Mouse (Mus musculus) embryonic facial prominence, embryonic 11.5 days (tissue): ENCODE data around the gene Lrmda. TPM values are rescaled to one million over a fixed set of nuclear protein-coding genes. Genes with fewer than 3 reads are reported as not detected.

ENCODE experiments used
- ATAC-seq: fragments of 200-750 bp; cut with Nextera tagmentation; replicated peaks from 2 replicates; pipeline ENCODE4 v1.8.0; 2017; ENCODE audit warnings: low read depth; ENCODE audit not compliant: insufficient number of reproducible peaks, low FRiP score, low TSS enrichment
- DNase-seq: peaks from one replicate; pipeline ENCODE4 v3.0.0-alpha.2; 2015; ENCODE audit warnings: low spot score
- H3K27ac ChIP-seq: fragments of 300-500 bp; sonication (generic); replicated peaks from 2 replicates; pipeline ENCODE4 v1.5.1; 2014; ENCODE audit warnings: mild to moderate bottlenecking, low read depth, low read length, control low read depth
- H3K27me3 ChIP-seq: fragments of 300-500 bp; sonication (generic); 2 replicates; pipeline ENCODE4 v1.6.1; 2014; ENCODE audit warnings: mild to moderate bottlenecking, low read length, moderate library complexity, mixed read lengths; ENCODE audit not compliant: control insufficient read depth, insufficient read depth
- H3K36me3 ChIP-seq: fragments of 300-500 bp; sonication (generic); replicated peaks from 2 replicates; pipeline ENCODE4 v1.6.1; 2014; ENCODE audit warnings: low read depth, mild to moderate bottlenecking, low read length, moderate library complexity, mixed read lengths; ENCODE audit not compliant: control insufficient read depth, insufficient read depth
- H3K4me1 ChIP-seq: fragments of 300-500 bp; sonication (generic); 2 replicates; pipeline ENCODE4 v1.6.1; 2014; ENCODE audit warnings: low read length, mixed read lengths; ENCODE audit not compliant: control insufficient read depth, insufficient read depth
- H3K4me2 ChIP-seq: fragments of 300-500 bp; sonication (generic); 2 replicates; pipeline ENCODE4 v1.6.1; 2014; ENCODE audit warnings: low read depth, mild to moderate bottlenecking, control low read depth, low read length, moderate library complexity
- H3K4me3 ChIP-seq: fragments of 300-500 bp; sonication (generic); 2 replicates; pipeline ENCODE4 v1.5.1; 2014; ENCODE audit warnings: low read depth, low read length, control low read depth
- H3K9ac ChIP-seq: fragments of 300-500 bp; sonication (generic); replicated peaks from 2 replicates; pipeline ENCODE4 v1.6.1; 2014; ENCODE audit warnings: mild to moderate bottlenecking, control low read depth, low read length
- H3K9me3 ChIP-seq: fragments of 300-500 bp; sonication (generic); replicated peaks from 2 replicates; pipeline ENCODE4 v1.6.1; 2016; ENCODE audit warnings: mild to moderate bottlenecking, low read length, inconsistent platforms, mixed read lengths; ENCODE audit not compliant: control insufficient read depth
- WGBS: fragments of 180-500 bp; shearing (Covaris S2); extraction: QIAGEN DNeasy Blood & Tissue Kit; methylation state at CpG from one replicate; pipeline ENCODE4 v1.1.7; 2014; 5-methylcytosine and 5-hydroxymethylcytosine counted together
- polyA plus RNA-seq: library from polyadenylated mRNA; unstranded; fragments of >200 nt; fragmentation: Nextera tagmentation; extraction: Ambion mirVana; gene quantifications from 2 replicates; pipeline ENCODE4 v1.2.1, GENCODE M21; 2014

The Lrmda gene
- polyA plus RNA-seq, 1 experiment from 2014 or later, result 0.22 TPM

- DNase-seq, result peak; percentile 77
- no peaks in the 10 kb centered on the region for H3K36me3 ChIP-seq
- H3K4me3 ChIP-seq, result peak overlapping the region; percentile 56
- WGBS, result under 1% methylated on average over 36 of the region's 36 CpGs
- H3K4me1 ChIP-seq, result no peaks in the 10 kb centered on the region; the same call in none of the 2 replicates
- peak overlapping the region; percentile 90 for H3K4me2 ChIP-seq
- no peaks in the 10 kb centered on the region for H3K9me3 ChIP-seq
- peaks cover 27% of the 10 kb centered on the region for H3K27me3 ChIP-seq
- ATAC-seq, result 0 out of 2 replicates have a peak, but pooled peaks have one; percentile 57
- peak overlapping the region; percentile 62 for H3K9ac ChIP-seq
- no peak overlapping the region for H3K27ac ChIP-seq
These were observed 24.3 kb upstream of the Lrmda start for GRCm38 (mm10) chr14:21995031-21995754.

GRCm38 (mm10) chr14:21999588-21999987 lies 19.9 kb upstream of the Lrmda start:
- WGBS, result 86% methylated on average over 4 of the region's 4 CpGs

GRCm38 (mm10) chr14:22003231-22003630 lies 16.3 kb upstream of the Lrmda start:
- Histone ChIP-seq H3K9ac (no peak overlapping the region), H3K36me3 (no peaks in the 10 kb centered on the region), H3K4me3 (no peak overlapping the region), H3K9me3 (no peaks in the 10 kb centered on the region), H3K4me2 (no peak overlapping the region), H3K27ac (no peak overlapping the region), H3K4me1 (no peaks in the 10 kb centered on the region), H3K27me3 (no peaks in the 10 kb centered on the region)
- no peak for DNase-seq
- no peak for ATAC-seq
- WGBS, result 83% methylated on average over 1 of the region's 1 CpGs

More at GRCm38 (mm10) chr14:21999588-21999987, 19.9 kb upstream of the Lrmda start:
- DNase-seq (no peak), ATAC-seq (no peak)
- Histone ChIP-seq H3K36me3 (no peaks in the 10 kb centered on the region), H3K9me3 (no peaks in the 10 kb centered on the region), H3K9ac (no peak overlapping the region), H3K27me3 (peaks cover 14% of the 10 kb centered on the region), H3K4me2 (no peak overlapping the region), H3K27ac (no peak overlapping the region), H3K4me1 (no peaks in the 10 kb centered on the region), H3K4me3 (no peak overlapping the region)

GRCm38 (mm10) chr14:22003631-22004030 lies 15.9 kb upstream of the Lrmda start:
- Histone ChIP-seq H3K36me3 (no peaks in the 10 kb centered on the region), H3K27me3 (no peaks in the 10 kb centered on the region), H3K9me3 (no peaks in the 10 kb centered on the region), H3K4me1 (no peaks in the 10 kb centered on the region), H3K27ac (no peak overlapping the region), H3K9ac (no peak overlapping the region), H3K4me2 (no peak overlapping the region), H3K4me3 (no peak overlapping the region)
- no peak for ATAC-seq
- WGBS, result 74% methylated on average over 4 of the region's 4 CpGs
- DNase-seq, result no peak

- Histone ChIP-seq H3K4me2 (no peak overlapping the region), H3K9me3 (no peaks in the 10 kb centered on the region), H3K9ac (no peak overlapping the region), H3K4me1 (no peaks in the 10 kb centered on the region), H3K36me3 (no peaks in the 10 kb centered on the region), H3K27ac (no peak overlapping the region), H3K27me3 (no peaks in the 10 kb centered on the region), H3K4me3 (no peak overlapping the region)
- WGBS, result 28% methylated on average over 4 of the region's 4 CpGs
- DNase-seq (no peak), ATAC-seq (no peak)
These were observed 14.6 kb upstream of the Lrmda start for GRCm38 (mm10) chr14:22004943-22005342.

GRCm38 (mm10) chr14:22007006-22007405 lies 12.5 kb upstream of the Lrmda start:
- whole genome bisulfite sequencing, result 83% methylated on average over 6 of the region's 6 CpGs
- no peak overlapping the region for H3K4me2 ChIP-seq
- H3K27ac ChIP-seq, result no peak overlapping the region
- H3K9me3 ChIP-seq, result no peaks in the 10 kb centered on the region
- H3K36me3 ChIP-seq, result no peaks in the 10 kb centered on the region
- no peak for ATAC-seq
- H3K4me1 ChIP-seq, result no peaks in the 10 kb centered on the region
- H3K27me3 ChIP-seq, result no peaks in the 10 kb centered on the region
- no peak for DNase-seq
- H3K9ac ChIP-seq, result no peak overlapping the region
- H3K4me3 ChIP-seq, result no peak overlapping the region

GRCm38 (mm10) chr14:22014315-22014714 lies 5.2 kb upstream of the Lrmda start:
- Histone ChIP-seq H3K27me3 (peaks cover 2% of the 10 kb centered on the region; the same call in 1 of the 2 replicates), H3K9ac (no peak overlapping the region), H3K4me2 (no peak overlapping the region), H3K4me1 (no peaks in the 10 kb centered on the region), H3K27ac (no peak overlapping the region), H3K9me3 (no peaks in the 10 kb centered on the region), H3K36me3 (no peaks in the 10 kb centered on the region), H3K4me3 (no peak overlapping the region)
- no peak for ATAC-seq
- no peak for DNase-seq
- WGBS, result 78% methylated on average over 5 of the region's 5 CpGs

- H3K4me2 ChIP-seq, result no peak overlapping the region
- ATAC-seq (no peak), DNase-seq (no peak)
- H3K9me3 ChIP-seq, result no peaks in the 10 kb centered on the region
- WGBS, result 57% methylated on average over 4 of the region's 4 CpGs
- H3K4me3 ChIP-seq, result no peak overlapping the region
- no peak overlapping the region for H3K9ac ChIP-seq
- H3K36me3 ChIP-seq, result no peaks in the 10 kb centered on the region
- H3K27me3 ChIP-seq, result peaks cover 2% of the 10 kb centered on the region; the same call in 1 of the 2 replicates
- H3K27ac ChIP-seq, result no peak overlapping the region
- H3K4me1 ChIP-seq, result no peaks in the 10 kb centered on the region
These were observed 4.7 kb upstream of the Lrmda start for GRCm38 (mm10) chr14:22014781-22015180.
